Mouse (Mus musculus) spleen, adult 18-20 months (tissue): ENCODE measurements around the gene Vmn1r155.
"Not testable (repeated sequence)": the region's sequence is repeated elsewhere in the genome, so short reads cannot be mapped to it uniquely, and the experiment has no call there.

Experiments used
- DNase-seq, 2 experiments: peaks; one replicate each; pipeline ENCODE4 v3.0.0; 2022; ENCODE audit warnings: mixed read lengths in 2 of 2

Vmn1r155 gene

DNA sequence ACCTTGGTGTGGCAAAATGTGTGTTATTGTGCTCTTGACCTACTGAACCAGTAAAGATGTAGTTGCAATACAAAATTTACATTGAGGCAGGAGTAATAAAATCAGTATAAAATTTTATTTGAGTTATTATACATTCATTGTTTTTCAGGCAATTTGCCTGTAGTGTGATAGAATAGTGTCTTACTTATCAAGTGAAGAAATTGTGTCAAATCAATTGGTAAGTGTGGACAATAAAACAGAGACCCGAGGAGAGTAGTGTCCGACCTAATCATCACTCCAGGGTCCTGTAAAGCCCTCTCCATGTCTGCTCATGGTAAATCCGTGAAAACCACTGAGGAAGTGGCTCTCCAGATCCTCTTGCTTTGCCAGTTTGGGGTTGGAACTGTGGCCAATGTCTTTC is at the start of gene Vmn1r155:
TSS of gene Vmn1r155 (plus strand) at position 301 of the 400 bp plus-strand sequence.
- not testable (repeated sequence) for DNase-seq

DNA sequence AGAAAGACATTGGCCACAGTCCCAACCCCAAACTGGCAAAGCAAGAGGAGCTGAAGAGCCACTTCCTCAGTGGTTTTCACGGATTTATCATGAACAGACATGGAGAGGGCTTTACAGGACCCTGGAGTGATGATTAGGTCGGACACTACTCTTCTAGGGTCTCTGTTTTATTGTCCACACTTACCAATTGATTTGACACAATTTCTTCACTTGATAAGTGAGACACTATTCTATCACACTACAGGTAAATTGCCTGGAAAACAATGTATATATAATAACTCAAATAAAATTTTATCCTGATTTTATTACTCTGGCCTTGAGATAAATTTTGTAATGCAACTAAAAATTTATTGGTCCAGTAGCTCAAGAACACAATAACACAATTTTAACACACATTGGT is 34.4 kb downstream of the Vmn1r155 start, which contains the start of gene Gm8693:
TSS of gene Gm8693 (minus strand) at position 101 of the 400 bp plus-strand sequence.
- not testable (repeated sequence) for DNase-seq
